ENCODE assay signal across 9 mouse cellular contexts in genomic region chr17:23726758-23727142, GRCm38 (mm10). TPM values are rescaled to one million over a fixed set of nuclear protein-coding genes. Genes with fewer than 3 reads are reported as not detected.
A peak's percentile ranks its signal among the peaks of the same experiment; 100 is the strongest.
DNase-seq lines count a peak whose midpoint lies in the region; ATAC-seq and TF ChIP-seq lines count a peak whose summit lies in the region.
"Had no signal": no experiment of that assay in that cellular context is flagged by ENCODE, and none has a peak within 500 bp of the region (broad histone marks: within the 10 kb centered on the region; RNA-seq: fewer than 3 reads in every experiment).

No protein-coding gene starts in this region.

- H3K9me3 ChIP-seq in ES-E14 (ENCODE audit: control insufficient read depth, insufficient read depth, low read depth, low read length): no peaks in the 10 kb centered on the region
- no peaks in the 10 kb centered on the region for H3K9me3 ChIP-seq in embryonic facial prominence, embryonic 13.5 days
- H3K9me3 ChIP-seq in heart, embryonic 12.5 days (replicated peaks): no peaks in the 10 kb centered on the region
- no peaks in the 10 kb centered on the region for H3K9me3 ChIP-seq in kidney, postnatal 0 days (replicated peaks; ENCODE audit: low read length)
- no peaks in the 10 kb centered on the region for H3K9me3 ChIP-seq in lung, embryonic 16.5 days (ENCODE audit: control insufficient read depth, low read length)

- WGBS in embryonic facial prominence, embryonic 13.5 days: under 1% methylated on average over 20 of the region's 20 CpGs
- under 1% methylated on average over 19 of the region's 20 CpGs for WGBS in heart, embryonic 12.5 days
- WGBS in kidney, postnatal 0 days: under 1% methylated on average over 20 of the region's 20 CpGs
- WGBS in lung, embryonic 16.5 days: under 1% methylated on average over 20 of the region's 20 CpGs

- H3K4me3 ChIP-seq in ES-E14 (ENCODE audit: insufficient read depth in 1 of 2, low read depth in 1 of 2, low read length in 2 of 2, poor library complexity in 1 of 2, severe bottlenecking in 1 of 2): peak overlapping the region; percentile 87 to 90
- H3K4me3 ChIP-seq in embryonic facial prominence, embryonic 13.5 days: peak overlapping the region; percentile 86
- H3K4me3 ChIP-seq in heart, embryonic 12.5 days: peak overlapping the region; percentile 89
- peak overlapping the region; percentile 76 for H3K4me3 ChIP-seq in kidney, postnatal 0 days (replicated peaks; ENCODE audit: low read depth, low read length)
- H3K4me3 ChIP-seq in lung, embryonic 16.5 days (ENCODE audit: low read length): peak overlapping the region; percentile 79

- 0 out of 2 replicates have a peak, but pooled peaks cover 1% of the 10 kb centered on the region for H3K36me3 ChIP-seq in ES-E14 (ENCODE audit: control insufficient read depth, insufficient read depth, low read length, poor library complexity, severe bottlenecking)
- H3K36me3 ChIP-seq in embryonic facial prominence, embryonic 13.5 days: no peaks in the 10 kb centered on the region
- no peaks in the 10 kb centered on the region for H3K36me3 ChIP-seq in heart, embryonic 12.5 days
- no peaks in the 10 kb centered on the region for H3K36me3 ChIP-seq in kidney, postnatal 0 days (ENCODE audit: insufficient read depth, low read length)
- no peaks in the 10 kb centered on the region for H3K36me3 ChIP-seq in lung, embryonic 16.5 days (ENCODE audit: control insufficient read depth, insufficient read depth, low read length)

- no peak for DNase-seq in ES-E14 (ENCODE audit: low read depth, low spot score)
- peak; percentile 82 to 88 for DNase-seq in adrenal gland, postnatal 36 days
- peak; percentile 95 for DNase-seq in kidney, postnatal 0 days (ENCODE audit: low spot score)
- peak; percentile 74 for DNase-seq in ovary, postnatal 36 days (ENCODE audit: low spot score)

- peak; percentile 79 for ATAC-seq in embryonic facial prominence, embryonic 13.5 days (ENCODE audit: insufficient number of reproducible peaks, insufficient read depth, low FRiP score, low TSS enrichment, low read depth)
- ATAC-seq in heart, embryonic 12.5 days (ENCODE audit: insufficient number of reproducible peaks, low FRiP score): peak; percentile 93
- ATAC-seq in kidney, postnatal 0 days (replicated peaks; ENCODE audit: low FRiP score, low read depth): peak; percentile 86
- peak; percentile 95 for ATAC-seq in lung, embryonic 16.5 days (ENCODE audit: low read depth)
- ATAC-seq in activated CD4-positive, CD25-positive, alpha-beta regulatory T cell, adult 4 months: no peak

- H3K27ac ChIP-seq in ES-E14 (ENCODE audit: insufficient read depth, low read depth, low read length, poor library complexity, severe bottlenecking): 0 out of 2 replicates have a peak overlapping the region, but pooled peaks have one; percentile 20
- peak overlapping the region; percentile 73 for H3K27ac ChIP-seq in embryonic facial prominence, embryonic 13.5 days
- H3K27ac ChIP-seq in heart, embryonic 12.5 days (ENCODE audit: poor library complexity, severe bottlenecking): peak overlapping the region; percentile 91
- peak overlapping the region; percentile 84 for H3K27ac ChIP-seq in kidney, postnatal 0 days
- peak overlapping the region; percentile 93 for H3K27ac ChIP-seq in lung, embryonic 16.5 days (ENCODE audit: low read length)

- H3K4me2 ChIP-seq in embryonic facial prominence, embryonic 13.5 days: peak overlapping the region; percentile 77
- H3K4me2 ChIP-seq in heart, embryonic 12.5 days: peak overlapping the region; percentile 72
- H3K4me2 ChIP-seq in kidney, postnatal 0 days (ENCODE audit: low read length): peak overlapping the region; percentile 88
- H3K4me2 ChIP-seq in lung, embryonic 16.5 days (ENCODE audit: low read depth, low read length): peak overlapping the region; percentile 72

- H3K4me1 ChIP-seq in ES-E14 (ENCODE audit: control insufficient read depth in 2 of 2, insufficient read depth in 2 of 2, low read length in 2 of 2, poor library complexity in 1 of 2): peaks cover 4 to 5% of the 10 kb centered on the region in 2 experiments; a peak in 1 of 4 replicates
- peaks cover 13% of the 10 kb centered on the region; the same call in 1 of the 2 replicates for H3K4me1 ChIP-seq in embryonic facial prominence, embryonic 13.5 days
- peaks cover 8% of the 10 kb centered on the region for H3K4me1 ChIP-seq in heart, embryonic 12.5 days (replicated peaks)
- peaks cover 4% of the 10 kb centered on the region; the same call in 1 of the 2 replicates for H3K4me1 ChIP-seq in kidney, postnatal 0 days (replicated peaks; ENCODE audit: insufficient read depth, low read length)
- peaks cover 13% of the 10 kb centered on the region; the same call in 1 of the 2 replicates for H3K4me1 ChIP-seq in lung, embryonic 16.5 days (replicated peaks; ENCODE audit: control insufficient read depth, insufficient read depth, low read length)

- peak; percentile 54 for TF ChIP-seq CTCF in kidney, postnatal 0 days (IDR thresholded peaks at IDR 0.05; ENCODE audit: low read depth)

- H3K9ac ChIP-seq in ES-E14 (ENCODE audit: insufficient read depth, low read depth, low read length, poor library complexity, severe bottlenecking): peak overlapping the region; percentile 84
- peak overlapping the region; percentile 83 for H3K9ac ChIP-seq in embryonic facial prominence, embryonic 13.5 days
- peak overlapping the region; percentile 87 for H3K9ac ChIP-seq in heart, embryonic 12.5 days
- H3K9ac ChIP-seq in kidney, postnatal 0 days (ENCODE audit: low read depth, low read length): peak overlapping the region; percentile 73
- peak overlapping the region; percentile 86 for H3K9ac ChIP-seq in lung, embryonic 16.5 days (ENCODE audit: low read length)

- in situ Hi-C loops in ES-E14 (cut with MboI; ENCODE audit: low sequenced_read_pairs in 2 of 2, unreplicated experiment in 2 of 2): no loop called here

- no peaks in the 10 kb centered on the region for H3K27me3 ChIP-seq in embryonic facial prominence, embryonic 13.5 days
- no peaks in the 10 kb centered on the region for H3K27me3 ChIP-seq in heart, embryonic 12.5 days (replicated peaks)
- H3K27me3 ChIP-seq in kidney, postnatal 0 days (ENCODE audit: insufficient read depth, low read length): no peaks in the 10 kb centered on the region
- no peaks in the 10 kb centered on the region for H3K27me3 ChIP-seq in lung, embryonic 16.5 days (ENCODE audit: control insufficient read depth, insufficient read depth, low read depth, low read length)

TF ChIP-seq in ES-E14, 5 proteins besides CTCF, POLR2A, EP300 and RAD21 (continues in another document):
- no peak for TF ChIP-seq HCFC1 (IDR thresholded peaks at IDR 0.05; ENCODE audit: borderline replicate concordance, insufficient read depth, low read length)
- no peak for TF ChIP-seq MAFK (IDR thresholded peaks at IDR 0.05; ENCODE audit: insufficient read depth, low read depth, low read length)
- TF ChIP-seq ZNF384 (IDR thresholded peaks at IDR 0.05; ENCODE audit: low read depth, low read length): no peak

RNA-seq across cellular contexts. Expression of gene Pkmyt1, which starts 0.6 kb away (rescaled TPM):
- total RNA-seq in ES-E14 (2012; rRNA removed): 24.1 and 41.3 TPM in 2 replicates
- total RNA-seq in adrenal gland, postnatal 36 days (2021): 1 to 10 TPM; 4.0 to 5.6 TPM
- polyA plus RNA-seq in embryonic facial prominence, embryonic 13.5 days (2015; fragmentation: Nextera tagmentation; extraction: Ambion mirVana): 49.3 and 56.2 TPM in 2 replicates
- polyA plus RNA-seq in heart, embryonic 12.5 days (2016; fragmentation: Nextera tagmentation; extraction: Ambion mirVana): 32.4 and 32.7 TPM in 2 replicates
- polyA plus RNA-seq in kidney, postnatal 0 days (2015; fragmentation: Nextera tagmentation; extraction: Ambion mirVana): 21.1 and 24.5 TPM in 2 replicates
- 58.2 and 58.8 TPM in 2 replicates for polyA plus RNA-seq in lung, embryonic 16.5 days (2015; fragmentation: Nextera tagmentation; extraction: Ambion mirVana)
- polyA plus RNA-seq in activated CD4-positive, CD25-positive, alpha-beta regulatory T cell, adult 4 months (2017; shearing (Covaris generic)): 10 to 100 TPM; 12.2 to 13.0 TPM

RNA-seq across cellular contexts. Expression of gene 1520401A03Rik, which starts 4.2 kb away (rescaled TPM):
- 0.04 and 1.0 TPM in 2 replicates for total RNA-seq in ES-E14 (2012; rRNA removed)
- total RNA-seq in adrenal gland, postnatal 36 days (2021): 10 to 100 TPM in 1 of 2 experiments, 1 to 10 TPM in 1; 7.7 to 23.0 TPM
- polyA plus RNA-seq in embryonic facial prominence, embryonic 13.5 days (2015; fragmentation: Nextera tagmentation; extraction: Ambion mirVana): 0.25 and 0.32 TPM in 2 replicates
- 0.18 TPM in 1 of 2 replicates, not detected in the other for polyA plus RNA-seq in heart, embryonic 12.5 days (2016; fragmentation: Nextera tagmentation; extraction: Ambion mirVana)
- 0.05 and 0.30 TPM in 2 replicates for polyA plus RNA-seq in kidney, postnatal 0 days (2015; fragmentation: Nextera tagmentation; extraction: Ambion mirVana)
- polyA plus RNA-seq in lung, embryonic 16.5 days (2015; fragmentation: Nextera tagmentation; extraction: Ambion mirVana): 0.14 TPM in 1 of 2 replicates, not detected in the other
- polyA plus RNA-seq in activated CD4-positive, CD25-positive, alpha-beta regulatory T cell, adult 4 months (2017; shearing (Covaris generic)): not detected

RNA-seq across cellular contexts. Expression of gene Paqr4, which starts 13.9 kb away (rescaled TPM):
- total RNA-seq in ES-E14 (2012; rRNA removed): 2.8 and 4.0 TPM in 2 replicates
- total RNA-seq in adrenal gland, postnatal 36 days (2021): 10 to 100 TPM in 1 of 2 experiments, 1 to 10 TPM in 1; 9.9 to 13.9 TPM
- polyA plus RNA-seq in embryonic facial prominence, embryonic 13.5 days (2015; fragmentation: Nextera tagmentation; extraction: Ambion mirVana): 12.4 and 12.5 TPM in 2 replicates
- polyA plus RNA-seq in heart, embryonic 12.5 days (2016; fragmentation: Nextera tagmentation; extraction: Ambion mirVana): 10.3 and 11.2 TPM in 2 replicates
- 16.0 and 17.9 TPM in 2 replicates for polyA plus RNA-seq in kidney, postnatal 0 days (2015; fragmentation: Nextera tagmentation; extraction: Ambion mirVana)
- polyA plus RNA-seq in lung, embryonic 16.5 days (2015; fragmentation: Nextera tagmentation; extraction: Ambion mirVana): 51.8 and 52.7 TPM in 2 replicates
- polyA plus RNA-seq in activated CD4-positive, CD25-positive, alpha-beta regulatory T cell, adult 4 months (2017; shearing (Covaris generic)): 1 to 10 TPM in 1 of 2 experiments, under 1 TPM in 1; 0.91 to 2.7 TPM

RNA-seq across cellular contexts. Expression of gene Kremen2, which starts 18.9 kb away (rescaled TPM):
- 2.5 and 4.3 TPM in 2 replicates for total RNA-seq in ES-E14 (2012; rRNA removed)
- total RNA-seq in adrenal gland, postnatal 36 days (2021): not detected
- polyA plus RNA-seq in embryonic facial prominence, embryonic 13.5 days (2015; fragmentation: Nextera tagmentation; extraction: Ambion mirVana): 31.7 and 42.3 TPM in 2 replicates
- 0.17 and 0.33 TPM in 2 replicates for polyA plus RNA-seq in heart, embryonic 12.5 days (2016; fragmentation: Nextera tagmentation; extraction: Ambion mirVana)
- polyA plus RNA-seq in kidney, postnatal 0 days (2015; fragmentation: Nextera tagmentation; extraction: Ambion mirVana): 0.29 and 0.52 TPM in 2 replicates
- 0.25 and 0.83 TPM in 2 replicates for polyA plus RNA-seq in lung, embryonic 16.5 days (2015; fragmentation: Nextera tagmentation; extraction: Ambion mirVana)
- polyA plus RNA-seq in activated CD4-positive, CD25-positive, alpha-beta regulatory T cell, adult 4 months (2017; shearing (Covaris generic)): 1 to 10 TPM in 1 of 2 experiments, under 1 TPM in 1; 0.71 to 1.2 TPM

RNA-seq across cellular contexts. Expression of gene Cldn9, which starts 42.9 kb away (rescaled TPM):
- 3.7 and 5.7 TPM in 2 replicates for total RNA-seq in ES-E14 (2012; rRNA removed)
- not detected for total RNA-seq in adrenal gland, postnatal 36 days (2021)
- polyA plus RNA-seq in embryonic facial prominence, embryonic 13.5 days (2015; fragmentation: Nextera tagmentation; extraction: Ambion mirVana): 8.7 and 14.3 TPM in 2 replicates
- not detected in 2 replicates for polyA plus RNA-seq in heart, embryonic 12.5 days (2016; fragmentation: Nextera tagmentation; extraction: Ambion mirVana)
- polyA plus RNA-seq in kidney, postnatal 0 days (2015; fragmentation: Nextera tagmentation; extraction: Ambion mirVana): 41.2 and 41.8 TPM in 2 replicates
- polyA plus RNA-seq in lung, embryonic 16.5 days (2015; fragmentation: Nextera tagmentation; extraction: Ambion mirVana): 2.4 and 2.6 TPM in 2 replicates
- polyA plus RNA-seq in activated CD4-positive, CD25-positive, alpha-beta regulatory T cell, adult 4 months (2017; shearing (Covaris generic)): not detected
- total RNA-seq: layer of hippocampus, adult 18-20 months had no signal

Comparison
In these comparisons a context has a peak if more than half of its experiments do, and no peak if none do; other contexts are left out.
1. H3K27ac ChIP-seq: peak in every context shown above with its lines; median percentile 93 in lung, embryonic 16.5 days; 91 in heart, embryonic 12.5 days; 84 in kidney, postnatal 0 days; 73 in embryonic facial prominence, embryonic 13.5 days; 20 in ES-E14.